11 mouse cellular contexts compared by ENCODE assay signal in genomic region chr1:73956320-73956719, GRCm38 (mm10).
DNase-seq lines count a peak whose midpoint lies in the region; ATAC-seq lines count a peak whose summit lies in the region.
"Had no signal": no experiment of that assay in that cellular context is flagged by ENCODE, and none has a peak within 500 bp of the region (broad histone marks: within the 10 kb centered on the region; RNA-seq: fewer than 3 reads in every experiment).

No protein-coding gene starts in this region.

- H3K27me3 ChIP-seq in heart, embryonic 15.5 days: no peaks in the 10 kb centered on the region
- no peaks in the 10 kb centered on the region for H3K27me3 ChIP-seq in lung, embryonic 16.5 days (ENCODE audit: control insufficient read depth, insufficient read depth, low read depth, low read length)
- no peaks in the 10 kb centered on the region for H3K27me3 ChIP-seq in limb, embryonic 15.5 days
- H3K27me3 ChIP-seq: forebrain, embryonic 12.5 days had no signal

- H3K9ac ChIP-seq in heart, embryonic 15.5 days: no peak overlapping the region
- no peak overlapping the region for H3K9ac ChIP-seq in lung, embryonic 16.5 days (ENCODE audit: low read length)
- no peak overlapping the region for H3K9ac ChIP-seq in limb, embryonic 15.5 days

- WGBS in heart, embryonic 15.5 days: 84% methylated on average over 1 of the region's 1 CpGs
- WGBS in lung, embryonic 16.5 days: 67% methylated on average over 1 of the region's 1 CpGs
- WGBS in limb, embryonic 15.5 days: 73% methylated on average over 1 of the region's 1 CpGs

- no peak for DNase-seq in heart, postnatal 36 days
- DNase-seq in lung, postnatal 4 days: no peak
- no peak for DNase-seq in right cerebral cortex, postnatal 4 days
- DNase-seq in spleen, postnatal 36 days (ENCODE audit: low spot score in 2 of 2): no peak
- DNase-seq: adrenal gland, postnatal 36 days; cerebellum, adult 11 months had no signal

- H3K36me3 ChIP-seq in heart, embryonic 15.5 days: peaks cover 28% of the 10 kb centered on the region
- peaks cover 20% of the 10 kb centered on the region for H3K36me3 ChIP-seq in lung, embryonic 16.5 days (ENCODE audit: control insufficient read depth, insufficient read depth, low read length)
- peaks cover 27% of the 10 kb centered on the region for H3K36me3 ChIP-seq in limb, embryonic 15.5 days

- H3K4me2 ChIP-seq in heart, embryonic 15.5 days: 0 out of 2 replicates have a peak overlapping the region, but pooled peaks have one; percentile 35
- H3K4me2 ChIP-seq in lung, embryonic 16.5 days (ENCODE audit: low read depth, low read length): no peak overlapping the region
- H3K4me2 ChIP-seq in limb, embryonic 15.5 days: no peak overlapping the region
- H3K4me2 ChIP-seq: forebrain, embryonic 12.5 days had no signal

- H3K9me3 ChIP-seq in heart, embryonic 15.5 days (replicated peaks): no peaks in the 10 kb centered on the region
- no peaks in the 10 kb centered on the region for H3K9me3 ChIP-seq in lung, embryonic 16.5 days (ENCODE audit: control insufficient read depth, low read length)
- H3K9me3 ChIP-seq in limb, embryonic 15.5 days: no peaks in the 10 kb centered on the region
- H3K9me3 ChIP-seq: forebrain, embryonic 12.5 days had no signal

- H3K4me1 ChIP-seq in heart, embryonic 15.5 days (replicated peaks): peaks cover 100% of the 10 kb centered on the region
- H3K4me1 ChIP-seq in lung, embryonic 16.5 days (replicated peaks; ENCODE audit: control insufficient read depth, insufficient read depth, low read length): peaks cover 66% of the 10 kb centered on the region
- H3K4me1 ChIP-seq in limb, embryonic 15.5 days: peaks cover 75% of the 10 kb centered on the region

- H3K4me3 ChIP-seq in heart, embryonic 15.5 days: no peak overlapping the region
- no peak overlapping the region for H3K4me3 ChIP-seq in lung, embryonic 16.5 days (ENCODE audit: low read length)
- no peak overlapping the region for H3K4me3 ChIP-seq in limb, embryonic 15.5 days
- H3K4me3 ChIP-seq: forebrain, embryonic 12.5 days had no signal

- H3K27ac ChIP-seq in heart, embryonic 15.5 days: peak overlapping the region; percentile 99
- H3K27ac ChIP-seq in lung, embryonic 16.5 days (ENCODE audit: low read length): peak overlapping the region; percentile 85
- peak overlapping the region; percentile 65 for H3K27ac ChIP-seq in limb, embryonic 15.5 days
- H3K27ac ChIP-seq: forebrain, embryonic 12.5 days had no signal

- intact Hi-C loops in heart, postnatal 36 days (cut with DNase I): no loop called here

- ATAC-seq in heart, embryonic 15.5 days (replicated peaks; ENCODE audit: insufficient number of reproducible peaks, insufficient read depth, low FRiP score, low read depth): no peak
- no peak for ATAC-seq in lung, embryonic 16.5 days (ENCODE audit: low read depth)
- no peak for ATAC-seq in limb, embryonic 15.5 days (ENCODE audit: insufficient number of reproducible peaks, low FRiP score, low TSS enrichment, low read depth)
- ATAC-seq: hindbrain, postnatal 0 days had no signal
